Mouse (Mus musculus) layer of hippocampus, adult 11-12 months (tissue): ENCODE measurements at regions not wholly inside any gene's neighbourhood (a gene's known extent, or its start where the extent isn't known, plus 50 kb on each side); places are given as distances from the start of the nearest gene placed in this dataset.

Source experiments
- DNase-seq: peaks from one replicate; pipeline ENCODE4 v3.0.0; 2022; ENCODE audit warnings: low spot score

DNA sequence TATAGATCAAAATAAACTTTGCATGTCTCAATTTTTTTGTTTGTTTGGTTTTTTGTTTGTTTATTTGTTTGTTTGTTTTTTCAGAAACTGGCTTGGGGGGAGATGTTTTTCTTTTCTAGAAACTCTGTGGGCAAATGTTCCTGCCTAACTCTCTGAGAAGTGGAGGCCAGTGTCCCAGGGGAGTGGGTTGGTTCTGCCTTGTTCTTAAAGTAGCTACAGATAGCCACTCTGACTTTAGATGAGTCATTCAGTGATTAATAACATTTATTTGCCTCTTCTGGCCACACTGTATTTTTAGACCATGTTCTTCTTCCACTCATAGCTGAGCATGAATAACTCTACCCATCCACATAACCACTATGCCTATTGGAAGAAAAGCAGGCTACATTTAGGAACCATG, 405.6 kb upstream of the Adamts16 start:
- DNase-seq, result no peak

DNA sequence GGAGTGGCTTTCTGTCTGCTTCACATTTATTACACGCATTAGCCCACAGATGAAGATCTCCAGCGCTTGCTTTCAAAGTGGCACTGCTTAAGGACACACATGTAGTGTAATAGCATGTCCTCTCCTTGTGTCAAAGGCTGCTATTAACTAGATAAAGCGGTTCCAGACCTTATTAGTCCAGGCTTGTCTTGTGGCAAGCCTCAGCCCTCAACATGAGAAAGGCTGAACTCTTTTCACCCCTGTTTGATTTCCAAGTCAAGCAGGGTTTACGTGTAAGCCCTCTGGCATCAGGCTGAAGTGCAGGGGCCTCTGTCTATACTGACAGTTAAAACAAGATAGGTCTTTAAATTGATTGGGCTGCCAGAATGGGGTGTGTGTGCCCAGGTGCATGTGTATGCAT, 403.7 kb upstream of the Adamts16 start:
- DNase-seq, result no peak

DNA sequence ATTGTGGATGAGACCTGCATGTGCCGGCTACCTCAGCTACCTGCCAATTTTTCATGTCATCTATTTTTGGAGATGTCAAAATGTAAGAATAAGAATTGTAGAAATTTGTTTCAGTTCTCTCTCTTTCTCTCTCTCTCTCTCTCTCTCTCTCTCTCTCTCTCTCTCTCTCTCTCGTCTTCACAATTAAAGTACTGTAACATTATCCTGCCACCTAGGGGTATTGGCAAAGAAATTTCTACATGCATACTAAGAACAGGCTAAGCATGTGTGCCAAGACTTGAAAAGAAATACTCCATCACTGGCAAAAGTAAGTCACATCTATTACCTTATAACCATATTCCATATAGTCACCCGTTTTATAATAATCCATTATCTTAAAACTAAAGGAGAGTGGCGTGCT, 398.2 kb upstream of the Adamts16 start:
- DNase-seq, result no peak

DNA sequence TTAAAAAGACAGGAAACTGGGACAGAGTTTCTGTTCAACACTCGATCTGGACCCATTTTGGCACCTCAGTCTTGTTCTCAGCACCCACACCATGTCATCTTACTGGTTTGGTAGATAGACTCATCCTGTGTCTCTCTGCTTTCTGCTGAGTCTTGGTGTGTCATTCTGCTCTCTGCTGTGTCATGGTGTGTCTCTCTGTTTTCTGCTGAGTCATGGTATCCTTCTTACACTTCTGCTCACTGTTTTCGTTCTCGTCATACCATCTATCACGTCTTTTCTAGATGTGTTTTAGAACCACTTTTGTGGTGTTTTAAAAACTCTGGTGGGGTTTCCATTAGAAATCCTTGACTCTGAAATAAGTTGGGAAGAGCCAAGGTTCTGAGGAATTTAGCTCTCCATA, 393.7 kb upstream of the Adamts16 start:
- no peak for DNase-seq

DNA sequence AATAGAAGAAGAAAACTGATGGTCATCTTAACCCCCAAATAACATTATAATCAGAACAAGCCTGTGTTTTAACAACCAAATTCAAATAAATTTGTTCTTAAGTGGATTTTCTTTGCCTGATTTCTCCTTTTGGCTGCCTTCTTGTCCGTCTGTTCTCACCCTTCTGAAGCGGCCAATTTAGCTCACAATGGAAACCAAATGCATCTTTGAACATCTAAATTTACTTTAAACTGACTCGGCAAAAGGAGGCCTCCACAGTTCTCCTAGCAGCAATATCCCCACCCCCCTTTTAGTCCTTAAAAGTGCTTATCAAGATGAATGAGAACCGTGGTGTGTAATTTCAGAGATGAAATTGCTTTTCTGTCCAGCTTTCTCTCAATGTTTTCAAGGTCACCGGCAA, 389.6 kb upstream of the Adamts16 start:
- DNase-seq, result no peak

DNA sequence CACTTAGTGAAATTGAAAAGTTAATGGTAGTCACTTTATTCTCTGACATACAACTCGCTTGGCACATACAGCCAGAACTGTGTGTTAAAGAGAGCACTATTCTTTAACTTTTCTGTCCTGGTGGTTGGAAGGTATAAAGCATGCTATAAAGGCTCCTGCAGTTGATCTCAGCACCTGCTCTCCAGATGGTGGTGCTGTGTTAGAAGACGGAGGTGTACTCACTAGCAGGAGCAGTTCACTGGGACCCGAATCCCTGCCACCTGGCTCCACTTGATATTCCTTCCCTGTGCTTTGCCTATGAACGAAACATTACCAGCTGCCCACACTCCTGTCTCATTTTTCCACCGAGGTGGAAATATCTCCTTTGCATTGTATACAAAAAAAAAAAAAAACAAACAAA, 373.2 kb upstream of the Adamts16 start:
- no peak for DNase-seq

DNA sequence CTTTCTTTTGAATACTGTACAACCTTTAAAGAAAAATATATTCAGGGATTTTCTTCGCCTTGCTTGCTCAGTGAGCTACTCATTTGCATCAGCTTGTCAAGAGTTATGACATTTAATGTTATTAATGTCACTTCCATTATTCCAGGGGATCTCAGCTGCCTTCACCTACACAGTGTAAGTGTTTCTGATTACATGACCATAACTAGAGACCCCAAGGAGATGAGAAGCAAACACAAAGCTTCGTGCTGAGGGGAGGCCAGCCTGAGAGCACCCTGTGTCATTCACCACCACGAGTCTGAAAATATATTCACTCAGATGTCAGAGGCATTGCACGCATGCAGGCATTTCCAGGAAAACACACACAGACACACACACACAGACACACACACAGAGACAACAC, 369.8 kb upstream of the Adamts16 start:
- DNase-seq, result no peak

DNA sequence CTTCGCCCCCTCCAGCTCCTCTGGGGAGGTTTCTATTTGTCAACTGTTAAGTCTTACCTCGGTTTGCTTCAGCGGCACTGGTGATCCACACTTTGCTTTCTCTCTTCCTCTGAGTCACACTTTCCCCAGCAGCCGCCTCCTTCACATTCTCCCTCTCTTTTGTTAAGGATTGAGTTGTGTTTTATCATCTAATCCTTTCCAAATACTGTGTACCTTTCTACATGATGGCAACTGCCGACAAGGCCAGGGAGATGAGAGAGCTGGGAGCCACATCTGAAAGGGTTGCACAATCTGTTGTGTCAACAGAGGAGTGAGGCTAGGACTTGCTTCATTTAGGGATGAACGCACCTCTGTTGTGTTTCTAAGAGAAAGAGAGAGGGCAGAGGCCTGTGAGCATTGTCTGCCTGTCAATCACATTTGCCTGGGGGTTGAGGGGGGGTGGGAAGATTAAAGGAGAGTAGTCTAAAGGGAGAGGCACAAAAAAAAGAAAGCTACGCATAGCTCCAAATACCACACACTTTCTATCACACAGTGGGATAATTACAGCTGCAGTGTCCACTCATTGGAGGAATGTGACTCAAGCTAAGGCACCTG, 369.1 kb upstream of the Adamts16 start:
- no peak for DNase-seq

DNA sequence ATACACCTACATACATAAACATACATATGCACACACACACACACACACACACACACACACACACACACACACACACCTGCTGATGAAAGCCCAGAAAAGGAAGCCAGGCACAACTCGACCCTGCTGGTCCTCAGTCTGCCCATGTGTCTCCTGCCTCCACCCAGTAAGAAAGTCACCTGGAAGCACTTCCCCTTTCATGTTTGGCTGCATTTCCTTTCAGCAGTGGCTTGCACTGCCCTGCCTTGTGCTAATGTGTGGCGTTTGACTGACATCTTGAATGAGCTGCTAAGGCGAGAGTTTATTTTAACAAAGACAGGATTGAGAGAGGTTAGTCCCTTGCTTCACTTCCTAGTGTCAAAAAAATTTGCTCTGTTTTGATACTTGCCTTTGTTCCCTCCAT, 364.1 kb upstream of the Adamts16 start:
- no peak for DNase-seq

DNA sequence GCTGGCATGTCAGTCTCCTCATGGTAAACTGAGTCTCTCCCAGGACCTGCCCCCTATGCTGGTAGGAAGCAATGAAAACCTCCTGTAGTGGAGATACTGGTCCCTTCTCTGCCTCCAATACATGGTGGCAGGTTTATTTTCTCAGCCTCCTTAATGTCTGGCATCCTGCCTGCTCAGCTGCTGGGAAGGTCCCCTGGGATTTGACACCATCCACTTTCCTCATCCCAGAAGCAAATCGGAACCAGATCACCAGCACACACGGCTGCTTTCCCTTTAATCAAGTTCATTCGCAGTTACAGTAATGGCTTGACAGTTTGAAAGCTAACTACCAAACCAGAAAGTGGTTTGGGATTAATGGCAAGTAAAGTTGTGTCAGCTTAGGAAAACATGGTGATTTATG, 359.0 kb upstream of the Adamts16 start:
- no peak for DNase-seq

DNA sequence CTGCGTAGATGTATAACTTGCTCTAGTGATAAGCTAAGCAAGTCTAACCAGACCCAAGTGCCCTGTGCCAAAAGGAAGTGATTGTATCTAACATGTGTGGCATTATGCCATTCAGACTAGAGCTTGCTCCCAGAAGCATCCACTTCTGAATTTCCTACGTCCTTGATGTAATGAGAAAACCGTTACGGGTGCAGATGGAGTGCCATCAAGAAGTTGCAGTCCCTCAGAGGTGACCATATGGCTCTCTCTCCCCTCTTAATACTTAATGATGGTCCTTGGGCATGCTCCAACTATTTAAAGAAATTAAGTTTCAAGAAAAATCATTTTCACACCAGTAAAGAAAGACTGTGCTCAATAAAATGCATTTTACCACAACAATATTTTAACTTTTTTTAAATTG, 354.1 kb upstream of the Adamts16 start:
- no peak for DNase-seq

DNA sequence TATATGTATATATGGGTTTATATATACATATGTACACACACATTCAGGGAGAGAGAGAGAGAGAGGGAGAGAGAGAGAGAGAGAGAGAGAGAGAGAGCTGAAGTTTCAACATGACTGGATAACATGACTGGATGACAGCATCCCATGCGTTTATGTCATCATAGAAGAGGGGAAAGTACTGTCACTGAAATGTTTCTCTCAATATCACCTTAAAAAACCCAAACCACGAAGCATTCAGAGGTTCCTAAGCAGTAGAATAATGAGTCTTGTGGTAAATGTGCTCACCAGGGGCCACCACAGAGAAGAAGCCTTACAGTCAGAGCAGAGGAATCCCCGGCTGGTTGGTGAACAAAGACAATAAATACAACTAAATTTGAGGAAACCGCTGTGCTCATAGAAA, 342.9 kb upstream of the Adamts16 start:
- DNase-seq, result no peak

DNA sequence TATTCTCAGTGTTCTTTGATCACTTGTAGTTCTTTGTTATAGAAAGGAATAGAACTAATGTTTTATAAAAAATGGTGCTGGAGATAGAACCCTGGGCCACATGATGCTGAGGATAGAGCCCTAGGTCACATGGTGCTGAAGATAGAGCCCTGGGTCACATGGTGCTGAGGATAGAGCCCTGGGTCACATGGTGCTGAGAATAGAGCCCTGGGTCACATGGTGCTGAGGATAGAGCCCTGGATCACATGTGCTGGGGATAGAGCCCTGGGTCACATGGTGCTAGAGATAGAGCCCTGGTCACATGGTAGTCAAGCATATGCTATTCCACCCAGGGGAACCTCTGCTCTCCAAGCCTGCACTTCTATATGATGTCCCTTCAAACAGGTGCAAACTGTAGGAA, 337.5 kb upstream of the Adamts16 start:
- DNase-seq, result no peak

DNA sequence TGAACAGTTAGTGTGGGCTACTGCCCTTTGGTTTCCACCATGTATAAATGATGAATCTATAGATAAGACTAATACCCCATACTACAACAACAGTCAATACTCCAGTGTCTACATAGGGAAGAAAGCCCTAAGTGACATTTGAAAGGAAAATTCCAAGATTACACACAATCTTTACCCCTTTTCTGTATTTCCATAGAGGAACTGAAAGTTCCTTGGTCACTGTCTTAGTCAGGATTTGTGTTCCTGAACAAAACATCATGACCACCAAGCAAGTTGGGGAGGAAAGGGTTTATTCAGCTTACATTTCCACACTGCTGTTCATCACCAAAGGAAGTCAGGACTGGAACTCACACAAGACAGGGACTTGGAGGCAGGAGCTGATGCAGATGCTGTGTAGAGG, 332.7 kb upstream of the Adamts16 start:
- DNase-seq, result no peak

DNA sequence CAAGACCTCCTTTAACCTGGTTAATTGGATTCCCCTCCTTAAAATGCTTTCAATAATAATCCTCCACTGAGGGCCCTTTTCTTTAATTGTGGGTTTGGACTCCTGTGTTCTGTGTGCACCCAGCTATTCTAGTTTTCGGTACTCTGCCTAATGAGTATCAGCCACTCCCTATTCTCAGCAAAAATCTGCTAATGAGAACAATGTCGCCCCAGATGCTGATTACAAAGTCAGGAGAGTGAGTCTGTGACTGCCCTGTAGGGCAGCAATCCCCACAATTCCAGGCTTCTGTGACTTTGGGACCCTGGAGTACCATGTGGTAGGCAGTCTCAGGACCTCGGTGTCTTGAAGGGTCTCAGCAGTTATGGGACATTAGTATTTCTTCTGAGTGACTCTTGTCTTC, 324.6 kb upstream of the Adamts16 start:
- DNase-seq, result no peak

DNA sequence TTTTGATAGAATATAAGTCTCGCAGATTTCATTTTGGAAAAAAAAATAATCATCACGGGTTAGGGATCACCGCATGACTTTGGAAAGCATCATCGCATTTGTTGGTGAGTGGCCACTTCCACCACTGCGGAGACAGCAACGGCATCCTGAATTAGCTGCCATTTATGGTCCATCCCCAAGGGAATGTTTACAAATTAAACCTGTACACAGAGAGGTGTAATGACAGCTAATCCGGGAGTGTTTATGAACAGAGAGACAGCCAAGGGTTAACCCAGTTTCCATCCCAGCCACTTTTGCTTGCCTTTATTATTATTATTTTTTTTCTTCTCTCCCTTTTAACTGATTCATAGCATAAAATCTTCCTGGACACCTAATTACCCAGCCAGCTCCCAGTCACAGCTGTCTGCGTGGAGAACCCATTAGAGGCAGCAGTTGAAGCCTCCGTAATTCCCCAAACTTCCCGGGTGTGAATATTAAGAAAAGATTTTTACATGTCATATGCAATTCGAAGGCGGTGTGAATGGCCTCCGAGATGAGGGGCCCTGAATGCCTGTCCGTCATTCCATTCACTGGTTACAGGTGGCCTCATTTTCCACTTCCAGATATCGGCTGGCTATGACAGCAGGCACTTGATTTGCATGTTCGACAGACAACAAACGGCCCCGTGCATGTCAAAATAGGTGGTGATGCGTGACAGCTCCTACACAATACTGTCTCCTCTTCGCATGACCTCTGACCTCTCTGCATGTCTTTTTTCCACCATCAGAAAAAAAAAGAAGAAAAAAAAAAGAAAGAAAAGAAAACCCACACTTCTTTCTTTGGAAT, 323.7 kb upstream of the Adamts16 start:
- no peak for DNase-seq

DNA sequence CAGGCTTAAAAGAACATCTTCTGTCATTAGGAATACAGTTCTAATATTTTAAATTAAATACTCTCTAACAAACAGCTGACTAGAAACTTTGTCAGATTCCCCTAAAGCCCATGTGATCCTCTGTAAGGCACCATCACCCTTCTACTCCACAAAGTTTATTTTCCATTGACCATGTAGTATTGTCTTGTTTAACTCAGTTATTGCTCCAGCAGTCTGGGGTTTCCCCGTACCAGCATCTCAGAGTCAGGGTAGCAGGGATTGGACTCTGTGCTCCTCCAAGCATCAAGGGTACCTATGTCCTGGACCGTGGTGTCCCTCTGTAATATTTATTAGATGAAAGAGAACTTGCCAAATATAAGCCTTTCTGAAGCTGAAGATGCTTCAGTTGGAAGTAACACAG, 322.4 kb upstream of the Adamts16 start:
- DNase-seq, result no peak

DNA sequence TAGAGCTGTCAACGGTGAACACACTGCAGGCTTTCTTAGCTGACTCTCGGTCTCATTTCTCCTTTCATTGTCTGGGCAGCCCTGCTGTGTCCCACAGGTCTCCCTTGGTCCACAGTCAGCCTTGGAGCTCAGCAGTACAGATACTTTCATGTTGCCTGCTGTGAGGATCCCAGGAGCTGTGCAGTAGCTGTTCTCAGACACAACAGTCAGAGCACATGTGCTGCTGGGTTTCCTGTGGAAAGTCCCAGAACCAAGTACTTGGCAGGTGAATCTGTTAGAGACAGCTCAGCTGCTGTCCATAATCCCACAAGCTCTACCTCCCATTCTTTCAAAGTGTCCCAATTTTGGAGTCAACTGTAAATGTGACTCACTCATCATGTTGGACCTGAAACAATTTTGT, 321.3 kb upstream of the Adamts16 start:
- no peak for DNase-seq

DNA sequence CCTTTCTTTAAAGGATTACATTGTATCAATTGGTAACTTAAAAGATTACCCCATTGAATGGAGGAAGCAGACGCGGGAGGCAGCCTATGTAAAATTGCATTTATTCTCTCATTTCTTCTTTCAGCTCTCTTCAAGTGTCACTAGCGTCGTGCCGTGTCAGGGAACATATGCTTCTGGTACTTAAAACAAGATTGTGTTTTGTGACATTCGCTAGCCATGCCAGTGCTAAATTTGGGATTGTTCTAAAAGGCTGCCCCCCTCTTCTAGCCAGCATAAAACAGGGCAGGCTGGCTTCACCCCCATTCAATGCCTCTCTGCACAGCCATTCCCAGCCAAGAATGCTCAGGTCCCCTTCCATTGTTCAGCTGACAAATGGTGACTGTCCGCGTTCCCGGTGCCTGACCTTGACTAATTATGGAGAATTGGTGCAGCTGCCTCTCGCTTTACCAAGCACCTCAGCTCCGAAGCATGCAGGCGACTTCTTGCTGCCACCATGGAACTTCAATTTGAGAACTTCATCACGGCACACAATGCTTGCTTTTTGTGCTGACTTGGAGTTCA, 316.8 kb upstream of the Adamts16 start:
- no peak for DNase-seq

DNA sequence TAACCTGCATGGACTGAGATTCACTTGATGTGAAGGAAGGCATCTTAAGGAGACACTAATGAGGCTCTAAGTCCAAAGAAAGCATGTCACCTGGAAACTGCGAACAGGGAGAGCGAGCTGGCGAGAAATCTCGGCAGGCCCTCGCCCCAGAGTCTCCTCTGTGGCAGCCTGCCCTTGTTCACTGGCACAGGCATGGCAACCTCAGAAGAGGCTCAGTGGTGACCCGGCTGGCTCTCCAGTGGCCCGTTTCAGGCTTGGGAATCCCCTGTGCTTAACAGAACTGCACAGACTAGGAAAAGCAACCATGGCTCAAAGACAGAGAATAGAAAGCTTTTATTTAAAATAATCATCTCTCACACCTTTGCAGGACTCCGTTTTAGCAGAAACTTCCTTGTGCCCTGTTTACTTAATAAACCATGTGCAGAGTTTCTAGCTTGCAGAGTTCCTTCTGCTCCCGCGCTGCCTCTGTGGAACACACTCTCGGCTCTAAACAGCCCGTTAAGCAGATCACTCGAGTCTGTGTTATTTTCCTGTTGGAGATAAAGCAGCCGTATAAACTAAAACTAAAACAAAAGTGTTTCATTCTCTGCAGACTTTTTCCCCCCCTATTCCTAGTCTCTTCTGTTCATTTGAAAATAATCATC, 316.2 kb upstream of the Adamts16 start:
- no peak for DNase-seq

DNA sequence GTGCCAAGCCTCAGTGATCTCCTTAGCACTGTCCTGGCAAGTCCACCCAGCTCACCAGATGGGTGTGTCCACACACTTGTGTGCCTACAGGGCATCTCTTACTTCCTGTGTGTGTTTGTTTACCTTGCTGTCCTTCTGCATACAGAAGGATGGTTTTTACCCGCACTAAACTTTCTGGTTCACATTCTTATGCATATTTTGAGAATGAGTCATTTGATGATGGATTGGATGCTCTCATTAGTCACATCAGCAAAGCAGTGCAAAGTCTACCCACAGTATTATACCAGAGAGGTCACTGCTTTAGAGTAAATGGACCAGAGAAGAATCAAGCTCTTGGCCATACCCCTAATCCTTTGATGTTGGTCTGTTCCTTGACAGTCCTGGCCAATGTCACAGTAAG, 308.5 kb upstream of the Adamts16 start:
- DNase-seq, result no peak

DNA sequence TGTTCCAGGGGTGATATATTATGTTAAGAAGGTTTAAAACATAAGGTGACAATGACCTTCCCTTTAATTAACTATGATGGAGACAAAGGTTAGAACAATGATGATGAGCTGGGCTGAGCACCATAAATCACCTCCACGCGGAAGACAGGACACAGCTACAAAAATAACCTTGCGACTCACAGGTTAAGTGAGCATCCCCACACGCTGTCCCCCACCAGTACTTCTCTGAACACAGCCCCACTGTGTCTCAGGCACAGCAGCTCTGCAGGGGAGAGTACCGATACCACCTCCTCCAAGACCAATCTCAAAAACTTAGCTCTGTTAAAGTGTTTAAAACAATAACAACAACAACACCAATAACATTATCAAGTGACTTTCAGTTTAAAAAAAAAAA, 307.7 kb upstream of the Adamts16 start:
- DNase-seq, result no peak
